ENCODE assay signal across 8 mouse cellular contexts in the genomic region with DNA sequence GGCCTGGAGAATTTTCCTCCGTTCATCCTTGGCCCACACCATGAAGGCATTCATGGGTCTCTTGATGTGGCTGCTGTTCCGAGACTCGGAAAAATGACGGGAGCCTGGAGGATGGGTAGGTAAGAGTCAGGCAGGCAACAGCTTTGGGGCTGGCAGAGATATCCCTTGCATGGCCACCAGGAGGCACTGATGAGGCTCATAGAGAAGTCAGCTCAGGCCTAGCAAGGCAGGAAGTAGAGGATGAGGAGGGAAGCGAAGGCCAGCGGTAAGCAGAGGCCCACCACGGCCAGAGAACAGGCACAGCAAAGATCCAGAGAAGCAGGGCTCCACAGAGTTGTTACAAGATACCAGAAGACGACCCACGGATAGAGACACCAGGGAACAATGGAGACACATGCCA. TPM values are rescaled to one million over a fixed set of nuclear protein-coding genes. Genes with fewer than 3 reads are reported as not detected.
DNase-seq lines count a peak whose midpoint lies in the region; ATAC-seq and TF ChIP-seq lines count a peak whose summit lies in the region.

No protein-coding gene starts in this region.

- ATAC-seq in erythroblast, adult 5-6 weeks (replicated peaks; ENCODE audit: low FRiP score, poor library complexity, severe bottlenecking) = peak; percentile 74
- no peak for ATAC-seq in heart, embryonic 14.5 days (ENCODE audit: insufficient number of reproducible peaks, insufficient read depth, low FRiP score, low read depth)
- ATAC-seq in lung, embryonic 15.5 days (ENCODE audit: borderline replicate concordance, extremely low read depth, low FRiP score, low TSS enrichment) = no peak

- H3K27me3 ChIP-seq in ES-Bruce4 (ENCODE audit: control insufficient read depth, insufficient read depth, low read length, poor library complexity, severe bottlenecking) = no peaks in the 10 kb centered on the region
- no peaks in the 10 kb centered on the region for H3K27me3 ChIP-seq in heart, embryonic 14.5 days (ENCODE audit: control insufficient read depth, insufficient read depth, low read length)
- H3K27me3 ChIP-seq in lung, embryonic 15.5 days = no peaks in the 10 kb centered on the region

- H3K4me3 ChIP-seq in ES-Bruce4 (ENCODE audit: low read depth, low read length) = peak overlapping the region; percentile 1; the same call in 1 of the 2 replicates
- no peak overlapping the region for H3K4me3 ChIP-seq in heart, embryonic 14.5 days (ENCODE audit: control insufficient read depth in 1 of 2, insufficient read depth in 1 of 2, low read depth in 1 of 2, low read length in 2 of 2)
- H3K4me3 ChIP-seq in lung, embryonic 15.5 days = no peak overlapping the region
- H3K4me3 ChIP-seq in olfactory bulb, adult 2 months (ENCODE audit: insufficient read depth, low read depth, low read length) = no peak overlapping the region

- no peak for TF ChIP-seq EP300 in ES-Bruce4 (IDR thresholded peaks at IDR 0.05; ENCODE audit: insufficient read depth, low read depth, low read length)

- H3K4me1 ChIP-seq in ES-Bruce4 (ENCODE audit: control insufficient read depth, insufficient read depth, low read length) = peaks cover 10% of the 10 kb centered on the region
- peaks cover 1 to 12% of the 10 kb centered on the region in 2 experiments; a peak in 2 of 4 replicates for H3K4me1 ChIP-seq in heart, embryonic 14.5 days (ENCODE audit: control insufficient read depth in 2 of 2, insufficient read depth in 2 of 2, low read length in 2 of 2)
- peaks cover 11% of the 10 kb centered on the region; the same call in 1 of the 2 replicates for H3K4me1 ChIP-seq in lung, embryonic 15.5 days
- H3K4me1 ChIP-seq in olfactory bulb, adult 2 months (ENCODE audit: control insufficient read depth, insufficient read depth, low read length) = peaks cover 15% of the 10 kb centered on the region

- no peaks in the 10 kb centered on the region for H3K36me3 ChIP-seq in ES-Bruce4 (ENCODE audit: control insufficient read depth, insufficient read depth, low read length, poor library complexity, severe bottlenecking)
- H3K36me3 ChIP-seq in heart, embryonic 14.5 days (ENCODE audit: control insufficient read depth, insufficient read depth, low read length) = peaks cover 46% of the 10 kb centered on the region
- peaks cover 17% of the 10 kb centered on the region; the same call in 1 of the 2 replicates for H3K36me3 ChIP-seq in lung, embryonic 15.5 days

- H3K4me2 ChIP-seq in heart, embryonic 14.5 days (ENCODE audit: low read length) = peak overlapping the region; percentile 29; the same call in 1 of the 2 replicates
- H3K4me2 ChIP-seq in lung, embryonic 15.5 days = no peak overlapping the region

- peak; percentile 82 for DNase-seq in adrenal gland, postnatal 10 days
- DNase-seq in layer of hippocampus, adult 18-20 months (ENCODE audit: low spot score in 2 of 2) = peak; percentile 30 to 73
- DNase-seq in yolk sac, embryonic 10.5 days (ENCODE audit: low spot score) = peak; percentile 73

- H3K9me3 ChIP-seq in ES-Bruce4 (replicated peaks; ENCODE audit: control insufficient read depth, insufficient read depth, low read length, poor library complexity, severe bottlenecking) = no peaks in the 10 kb centered on the region
- H3K9me3 ChIP-seq in heart, embryonic 14.5 days (ENCODE audit: control insufficient read depth, low read length) = no peaks in the 10 kb centered on the region
- no peaks in the 10 kb centered on the region for H3K9me3 ChIP-seq in lung, embryonic 15.5 days

- H3K27ac ChIP-seq in ES-Bruce4 (ENCODE audit: insufficient read depth, low read length) = no peak overlapping the region
- no peak overlapping the region for H3K27ac ChIP-seq in heart, embryonic 14.5 days (replicated peaks in 1 of 2; ENCODE audit: control insufficient read depth in 1 of 2, insufficient read depth in 1 of 2, low read depth in 2 of 2, low read length in 2 of 2)
- 0 out of 2 replicates have a peak overlapping the region, but pooled peaks have one; percentile 31 for H3K27ac ChIP-seq in lung, embryonic 15.5 days
- H3K27ac ChIP-seq in olfactory bulb, adult 2 months (ENCODE audit: insufficient read depth, low read depth, low read length) = no peak overlapping the region

- TF ChIP-seq POLR2A in ES-Bruce4 (IDR thresholded peaks at IDR 0.05; ENCODE audit: insufficient read depth, low read length) = no peak
- no peak for TF ChIP-seq POLR2A in olfactory bulb, adult 2 months (IDR thresholded peaks at IDR 0.05; ENCODE audit: insufficient read depth, low read depth, low read length)

- peak; percentile 87 for TF ChIP-seq CTCF in ES-Bruce4 (IDR thresholded peaks at IDR 0.05; ENCODE audit: low read depth, low read length)
- peak; percentile 62; the same call in 1 of the 2 replicates for TF ChIP-seq CTCF in olfactory bulb, adult 2 months (IDR thresholded peaks at IDR 0.05; ENCODE audit: insufficient read depth, low read depth, low read length)

- no peak overlapping the region for H3K9ac ChIP-seq in ES-Bruce4 (ENCODE audit: low read depth, poor library complexity, severe bottlenecking)
- peak overlapping the region; percentile 30; the same call in 1 of the 2 replicates for H3K9ac ChIP-seq in heart, embryonic 14.5 days (ENCODE audit: low read length)
- peak overlapping the region; percentile 21; the same call in 1 of the 2 replicates for H3K9ac ChIP-seq in lung, embryonic 15.5 days

- 31% methylated on average over 9 of the region's 9 CpGs for WGBS in heart, embryonic 14.5 days
- 37% methylated on average over 9 of the region's 9 CpGs for WGBS in lung, embryonic 15.5 days
- WGBS in olfactory bulb, adult 2 months = 55% methylated on average over 9 of the region's 9 CpGs

RNA-seq across cellular contexts. Expression of a gene that starts 22.1 kb away (rescaled TPM):
- polyA plus RNA-seq in ES-Bruce4 (2011; ENCODE audit: insufficient read depth, insufficient read length, low read depth, missing spikeins) = 3.3 and 3.4 TPM in 2 replicates
- 10 to 100 TPM; 10.2 to 24.1 TPM for total RNA-seq in adrenal gland, postnatal 10 days (2021)
- total RNA-seq in erythroblast, adult 5-6 weeks (2015; ENCODE audit: low replicate concordance) = not detected in 2 replicates
- total RNA-seq in erythroblast, adult 5-6 weeks (2017; ENCODE audit: low replicate concordance) = not detected in 2 replicates
- 0.85 and 1.6 TPM in 2 replicates for polyA plus RNA-seq in heart, embryonic 14.5 days (2014; fragmentation: Nextera tagmentation; extraction: Ambion mirVana)
- total RNA-seq in layer of hippocampus, adult 18-20 months (2021) = 1 to 10 TPM; 1.0 to 2.1 TPM
- 2.7 and 3.0 TPM in 2 replicates for polyA plus RNA-seq in lung, embryonic 15.5 days (2015; fragmentation: Nextera tagmentation; extraction: Ambion mirVana)
- polyA plus RNA-seq in olfactory bulb, adult 2 months (2012; ENCODE audit: insufficient read depth, insufficient read length, low replicate concordance, missing spikeins) = not detected in 2 replicates

RNA-seq across cellular contexts. Expression of a gene that starts 35.2 kb away (rescaled TPM):
- polyA plus RNA-seq in ES-Bruce4 (2011; ENCODE audit: insufficient read depth, insufficient read length, low read depth, missing spikeins) = not detected in 2 replicates
- 1 to 10 TPM in 1 of 2 experiments, under 1 TPM in 1; 0.94 to 5.1 TPM for total RNA-seq in adrenal gland, postnatal 10 days (2021)
- not detected in 2 replicates for total RNA-seq in erythroblast, adult 5-6 weeks (2015; ENCODE audit: low replicate concordance)
- total RNA-seq in erythroblast, adult 5-6 weeks (2017; ENCODE audit: low replicate concordance) = not detected in 2 replicates
- polyA plus RNA-seq in heart, embryonic 14.5 days (2014; fragmentation: Nextera tagmentation; extraction: Ambion mirVana) = not detected in 2 replicates
- under 1 TPM in 1 of 2 experiments, not detected in 1; 0.20 TPM for total RNA-seq in layer of hippocampus, adult 18-20 months (2021)
- 1.5 TPM in 2 replicates for polyA plus RNA-seq in lung, embryonic 15.5 days (2015; fragmentation: Nextera tagmentation; extraction: Ambion mirVana)
- not detected in 2 replicates for polyA plus RNA-seq in olfactory bulb, adult 2 months (2012; ENCODE audit: insufficient read depth, insufficient read length, low replicate concordance, missing spikeins)

RNA-seq across cellular contexts. Expression of a gene that starts 38.7 kb away (rescaled TPM):
- polyA plus RNA-seq in ES-Bruce4 (2011; ENCODE audit: insufficient read depth, insufficient read length, low read depth, missing spikeins) = 22.8 and 25.0 TPM in 2 replicates
- 10 to 100 TPM; 18.5 to 23.2 TPM for total RNA-seq in adrenal gland, postnatal 10 days (2021)
- total RNA-seq in erythroblast, adult 5-6 weeks (2015; ENCODE audit: low replicate concordance) = 1.0 TPM in 1 of 2 replicates, not detected in the other
- total RNA-seq in erythroblast, adult 5-6 weeks (2017; ENCODE audit: low replicate concordance) = 0.77 and 2.2 TPM in 2 replicates
- 3.5 and 5.2 TPM in 2 replicates for polyA plus RNA-seq in heart, embryonic 14.5 days (2014; fragmentation: Nextera tagmentation; extraction: Ambion mirVana)
- 1 to 10 TPM; 7.4 to 7.9 TPM for total RNA-seq in layer of hippocampus, adult 18-20 months (2021)
- polyA plus RNA-seq in lung, embryonic 15.5 days (2015; fragmentation: Nextera tagmentation; extraction: Ambion mirVana) = 7.3 and 9.0 TPM in 2 replicates
- not detected in 2 replicates for polyA plus RNA-seq in olfactory bulb, adult 2 months (2012; ENCODE audit: insufficient read depth, insufficient read length, low replicate concordance, missing spikeins)
